Mouse (Mus musculus): ENCODE results near the gene Madcam1.

GRCm38 (mm10) chr10:79698459-79698858 is 34.1 kb downstream of the Madcam1 start:
- TF ChIP-seq GATA1 (IDR thresholded peaks at IDR 0.05; ENCODE audit: low read length) (no peak), TAL1 (IDR thresholded peaks at IDR 0.05; ENCODE audit: low read length) (no peak)

Data from erythroblast, embryonic 14.5 days (primary cell).